Mouse (Mus musculus): Measurements from ENCODE around the gene Yipf7. TPM values are rescaled to one million over a fixed set of nuclear protein-coding genes. Genes with fewer than 3 reads are reported as not detected.

Yipf7 gene
- 2.4 TPM in 1 of 2 replicates, not detected in the other for polyA plus RNA-seq (2011; ENCODE audit: insufficient read depth, insufficient read length, low read depth, missing spikeins)

DNA sequence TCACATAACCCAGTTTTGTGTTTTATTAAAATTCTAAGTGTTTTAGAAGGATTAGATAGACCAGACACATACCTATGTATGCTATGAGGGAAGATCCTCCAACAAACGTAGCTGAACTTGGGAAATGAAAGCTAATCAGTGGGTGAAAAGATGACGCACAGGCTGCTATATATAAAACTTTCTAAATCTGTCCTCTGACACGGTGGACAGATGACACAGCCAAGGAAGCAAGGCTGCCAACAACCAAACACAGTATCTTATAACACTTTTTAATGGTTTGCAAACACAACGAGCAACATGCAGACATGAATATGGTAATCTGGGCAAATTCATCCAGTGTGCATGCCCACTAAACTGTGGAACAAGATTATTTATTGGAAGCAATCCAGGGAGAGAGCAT, at the start of gene Yipf7:
Gene Yipf7, minus strand, starts transcription at position 160 of the 400 bp plus-strand sequence.
- no peaks in the 10 kb centered on the region for H3K9me3 ChIP-seq (replicated peaks; ENCODE audit: control insufficient read depth, insufficient read depth, low read length, poor library complexity, severe bottlenecking)
- H3K4me1 ChIP-seq (ENCODE audit: control insufficient read depth, insufficient read depth, low read length), result no peaks in the 10 kb centered on the region
- no peaks in the 10 kb centered on the region for H3K36me3 ChIP-seq (ENCODE audit: control insufficient read depth, insufficient read depth, low read length, poor library complexity, severe bottlenecking)
- no peak within 1 kb of the TSS for H3K4me3 ChIP-seq (ENCODE audit: low read depth, low read length)
- no peak within 1 kb of the TSS for H3K27ac ChIP-seq (ENCODE audit: insufficient read depth, low read length)
- H3K9ac ChIP-seq (ENCODE audit: low read depth, poor library complexity, severe bottlenecking), result no peak within 1 kb of the TSS
- no peak for TF ChIP-seq POLR2A (IDR thresholded peaks at IDR 0.05; ENCODE audit: insufficient read depth, low read length)
- no peak for TF ChIP-seq EP300 (IDR thresholded peaks at IDR 0.05; ENCODE audit: insufficient read depth, low read depth, low read length)
- no peak for TF ChIP-seq CTCF (IDR thresholded peaks at IDR 0.05; ENCODE audit: low read depth, low read length)
- H3K27me3 ChIP-seq (ENCODE audit: control insufficient read depth, insufficient read depth, low read length, poor library complexity, severe bottlenecking), result no peaks in the 10 kb centered on the region

- no peak within 1 kb of the TSS for H3K27ac ChIP-seq (ENCODE audit: insufficient read depth, low read length)
Observed at GRCm38 (mm10) chr5:69591640-69592461, 49.4 kb upstream of the Yipf7 start, which contains the start of gene Gnpda2. Gene Gnpda2 (minus strand): TSS chr5:69592340.

GRCm38 (mm10) chr5:69557404-69557935, 15.0 kb upstream of the Yipf7 start:
- TF ChIP-seq POLR2A (IDR thresholded peaks at IDR 0.05; ENCODE audit: insufficient read depth, low read length) (no peak), EP300 (IDR thresholded peaks at IDR 0.05; ENCODE audit: insufficient read depth, low read depth, low read length) (no peak), CTCF (IDR thresholded peaks at IDR 0.05; ENCODE audit: low read depth, low read length) (no peak)
- no peak overlapping the region for H3K27ac ChIP-seq (ENCODE audit: insufficient read depth, low read length)

More at GRCm38 (mm10) chr5:69591640-69592461, 49.4 kb upstream of the Yipf7 start, which contains the start of gene Gnpda2:
- H3K9ac ChIP-seq (ENCODE audit: low read depth, poor library complexity, severe bottlenecking), result peak within 1 kb of the TSS; percentile 87
- peak within 1 kb of the TSS; percentile 87 for H3K4me3 ChIP-seq (ENCODE audit: low read depth, low read length)
- H3K36me3 ChIP-seq (ENCODE audit: control insufficient read depth, insufficient read depth, low read length, poor library complexity, severe bottlenecking), result no peaks in the 10 kb centered on the region
- H3K9me3 ChIP-seq (replicated peaks; ENCODE audit: control insufficient read depth, insufficient read depth, low read length, poor library complexity, severe bottlenecking), result no peaks in the 10 kb centered on the region
- TF ChIP-seq POLR2A (IDR thresholded peaks at IDR 0.05; ENCODE audit: insufficient read depth, low read length) (peak; percentile 68), EP300 (IDR thresholded peaks at IDR 0.05; ENCODE audit: insufficient read depth, low read depth, low read length) (no peak), CTCF (IDR thresholded peaks at IDR 0.05; ENCODE audit: low read depth, low read length) (peak; percentile 21)
- H3K27me3 ChIP-seq (ENCODE audit: control insufficient read depth, insufficient read depth, low read length, poor library complexity, severe bottlenecking), result no peaks in the 10 kb centered on the region
- H3K4me1 ChIP-seq (ENCODE audit: control insufficient read depth, insufficient read depth, low read length), result no peaks in the 10 kb centered on the region

DNA sequence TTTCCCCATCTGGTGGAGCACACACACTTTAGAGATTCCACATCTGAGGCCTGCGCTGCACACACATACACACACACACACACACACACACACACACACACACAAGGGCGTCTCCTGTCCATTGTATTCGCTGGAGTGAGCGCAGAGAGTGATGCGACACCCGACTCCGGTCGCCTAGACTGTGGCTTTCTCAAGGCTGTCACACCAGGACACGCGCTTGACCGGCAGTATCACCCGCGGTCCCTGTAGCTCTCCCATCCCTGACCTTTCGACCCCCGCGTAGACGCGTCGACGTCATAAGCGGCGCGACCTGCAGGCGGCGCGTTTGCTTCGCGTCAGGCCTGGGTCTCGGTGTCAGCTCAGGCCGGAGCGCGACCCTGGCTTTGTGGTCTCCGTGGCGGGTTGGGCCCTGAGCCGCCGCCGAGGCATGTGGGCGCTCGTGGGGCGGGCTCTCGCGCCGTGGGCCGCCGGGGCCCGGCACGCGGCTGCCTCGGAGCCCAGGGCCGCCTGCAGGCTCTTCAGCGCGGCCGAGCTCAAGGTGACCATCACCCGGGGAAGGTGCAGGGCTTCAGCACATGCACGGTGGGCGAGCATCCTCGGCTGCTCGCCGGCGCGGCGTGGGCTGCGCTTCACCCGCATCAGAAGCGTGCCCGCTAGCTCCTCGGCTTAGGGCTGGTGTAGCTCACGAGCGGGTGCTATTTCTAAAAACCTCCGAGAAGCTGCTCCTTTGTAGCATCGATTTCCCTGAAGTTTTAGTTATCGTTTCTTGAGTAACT, 14.4 kb upstream of the Yipf7 start, which contains the start of gene Guf1:
Gene Guf1, plus strand, starts transcription at position 296 of the 776 bp plus-strand sequence.
- peak within 1 kb of the TSS; percentile 76 for H3K9ac ChIP-seq (ENCODE audit: low read depth, poor library complexity, severe bottlenecking)
- no peaks in the 10 kb centered on the region for H3K4me1 ChIP-seq (ENCODE audit: control insufficient read depth, insufficient read depth, low read length)
- peak within 1 kb of the TSS; percentile 85 for H3K4me3 ChIP-seq (ENCODE audit: low read depth, low read length)
- no peak within 1 kb of the TSS for H3K27ac ChIP-seq (ENCODE audit: insufficient read depth, low read length)
- H3K9me3 ChIP-seq (replicated peaks; ENCODE audit: control insufficient read depth, insufficient read depth, low read length, poor library complexity, severe bottlenecking), result no peaks in the 10 kb centered on the region
- no peaks in the 10 kb centered on the region for H3K27me3 ChIP-seq (ENCODE audit: control insufficient read depth, insufficient read depth, low read length, poor library complexity, severe bottlenecking)
- no peak for TF ChIP-seq CTCF (IDR thresholded peaks at IDR 0.05; ENCODE audit: low read depth, low read length)
- peak; percentile 48 for TF ChIP-seq POLR2A (IDR thresholded peaks at IDR 0.05; ENCODE audit: insufficient read depth, low read length)
- peaks cover 13% of the 10 kb centered on the region for H3K36me3 ChIP-seq (ENCODE audit: control insufficient read depth, insufficient read depth, low read length, poor library complexity, severe bottlenecking)

More at GRCm38 (mm10) chr5:69557404-69557935, 15.0 kb upstream of the Yipf7 start:
- Histone ChIP-seq H3K9me3 (replicated peaks; ENCODE audit: control insufficient read depth, insufficient read depth, low read length, poor library complexity, severe bottlenecking) (no peaks in the 10 kb centered on the region), H3K4me1 (ENCODE audit: control insufficient read depth, insufficient read depth, low read length) (no peaks in the 10 kb centered on the region), H3K36me3 (ENCODE audit: control insufficient read depth, insufficient read depth, low read length, poor library complexity, severe bottlenecking) (peaks cover 13% of the 10 kb centered on the region), H3K9ac (ENCODE audit: low read depth, poor library complexity, severe bottlenecking) (peak overlapping the region; percentile 76), H3K27me3 (ENCODE audit: control insufficient read depth, insufficient read depth, low read length, poor library complexity, severe bottlenecking) (no peaks in the 10 kb centered on the region), H3K4me3 (ENCODE audit: low read depth, low read length) (peak overlapping the region; percentile 85)

DNA sequence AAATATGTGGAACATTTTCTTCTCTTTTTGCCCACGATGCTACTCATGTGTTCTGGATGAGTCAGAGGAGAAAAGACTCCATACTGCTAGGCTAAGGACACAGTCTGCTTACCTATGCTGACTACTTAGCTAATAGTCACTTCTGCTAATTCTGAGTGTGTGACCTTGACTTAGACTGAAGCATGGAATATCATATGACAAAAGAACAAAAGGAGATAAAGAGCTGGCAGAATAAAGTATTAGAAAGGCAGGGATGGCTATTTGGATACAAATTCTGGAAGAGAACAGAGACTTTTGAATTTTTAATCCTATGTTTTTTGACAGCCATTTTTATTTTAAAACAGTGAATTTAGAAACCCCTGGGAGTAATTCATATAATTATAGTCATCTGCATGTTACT, 768 bp downstream of the Yipf7 start:
- H3K27ac ChIP-seq (ENCODE audit: insufficient read depth, low read length), result no peak overlapping the region
- no peak for TF ChIP-seq EP300 (IDR thresholded peaks at IDR 0.05; ENCODE audit: insufficient read depth, low read depth, low read length)
- TF ChIP-seq CTCF (IDR thresholded peaks at IDR 0.05; ENCODE audit: low read depth, low read length), result no peak
- TF ChIP-seq POLR2A (IDR thresholded peaks at IDR 0.05; ENCODE audit: insufficient read depth, low read length), result no peak
- no peak overlapping the region for H3K4me3 ChIP-seq (ENCODE audit: low read depth, low read length)
- H3K36me3 ChIP-seq (ENCODE audit: control insufficient read depth, insufficient read depth, low read length, poor library complexity, severe bottlenecking), result no peaks in the 10 kb centered on the region
- H3K27me3 ChIP-seq (ENCODE audit: control insufficient read depth, insufficient read depth, low read length, poor library complexity, severe bottlenecking), result no peaks in the 10 kb centered on the region
- no peaks in the 10 kb centered on the region for H3K9me3 ChIP-seq (replicated peaks; ENCODE audit: control insufficient read depth, insufficient read depth, low read length, poor library complexity, severe bottlenecking)
- H3K4me1 ChIP-seq (ENCODE audit: control insufficient read depth, insufficient read depth, low read length), result no peaks in the 10 kb centered on the region
- H3K9ac ChIP-seq (ENCODE audit: low read depth, poor library complexity, severe bottlenecking), result no peak overlapping the region

Data from ES-Bruce4 (cell line).